Mouse (Mus musculus): Measurements from ENCODE around the gene Pfkfb4. TPM values are rescaled to one million over a fixed set of nuclear protein-coding genes. Genes with fewer than 3 reads are reported as not detected.

Pfkfb4 gene
- polyA plus RNA-seq, 1 experiment = 10.6 TPM

GRCm38 (mm10) chr9:108996411-108996810 lies 4.8 kb downstream of the Pfkfb4 start:
- peaks cover 9% of the 10 kb centered on the region for H3K4me1 ChIP-seq (ENCODE audit: control insufficient read depth, insufficient read depth, low read length)
- WGBS = 41% methylated on average over 9 of the region's 9 CpGs
- peak; percentile 88 for DNase-seq
- no peaks in the 10 kb centered on the region for H3K36me3 ChIP-seq (ENCODE audit: control insufficient read depth, insufficient read depth, low read length)
- no peaks in the 10 kb centered on the region for H3K27me3 ChIP-seq (replicated peaks; ENCODE audit: control insufficient read depth, insufficient read depth, low read length)
- H3K4me3 ChIP-seq (ENCODE audit: insufficient read depth, low read depth, low read length) = no peak overlapping the region
- TF ChIP-seq POLR2A (IDR thresholded peaks at IDR 0.05; ENCODE audit: low read depth, low read length) = no peak
- TF ChIP-seq CTCF (conservative IDR thresholded peaks at IDR 0.05; ENCODE audit: insufficient read depth, insufficient read length, low read depth, low read length) = no peak
- peak overlapping the region; percentile 58 for H3K27ac ChIP-seq (ENCODE audit: insufficient read depth, low read depth, low read length)

- no peak overlapping the region for H3K4me3 ChIP-seq (ENCODE audit: insufficient read depth, low read depth, low read length)
- H3K27me3 ChIP-seq (replicated peaks; ENCODE audit: control insufficient read depth, insufficient read depth, low read length) = no peaks in the 10 kb centered on the region
- 73% methylated on average over 19 of the region's 19 CpGs for WGBS
- H3K4me1 ChIP-seq (ENCODE audit: control insufficient read depth, insufficient read depth, low read length) = peaks cover 9% of the 10 kb centered on the region
- no peak overlapping the region for H3K27ac ChIP-seq (ENCODE audit: insufficient read depth, low read depth, low read length)
- DNase-seq = no peak
- no peak for TF ChIP-seq CTCF (conservative IDR thresholded peaks at IDR 0.05; ENCODE audit: insufficient read depth, insufficient read length, low read depth, low read length)
- no peak for TF ChIP-seq POLR2A (IDR thresholded peaks at IDR 0.05; ENCODE audit: low read depth, low read length)
- H3K36me3 ChIP-seq (ENCODE audit: control insufficient read depth, insufficient read depth, low read length) = no peaks in the 10 kb centered on the region
Measured at GRCm38 (mm10) chr9:108998287-108999166, 6.9 kb downstream of the Pfkfb4 start.

GRCm38 (mm10) chr9:108999167-108999526 lies 7.6 kb downstream of the Pfkfb4 start:
- DNase-seq = peak; percentile 51
- Histone ChIP-seq H3K4me3 (ENCODE audit: insufficient read depth, low read depth, low read length) (no peak overlapping the region), H3K27ac (ENCODE audit: insufficient read depth, low read depth, low read length) (no peak overlapping the region), H3K36me3 (ENCODE audit: control insufficient read depth, insufficient read depth, low read length) (no peaks in the 10 kb centered on the region), H3K4me1 (ENCODE audit: control insufficient read depth, insufficient read depth, low read length) (peaks cover 9% of the 10 kb centered on the region), H3K27me3 (replicated peaks; ENCODE audit: control insufficient read depth, insufficient read depth, low read length) (no peaks in the 10 kb centered on the region)
- 62% methylated on average over 4 of the region's 4 CpGs for WGBS
- TF ChIP-seq CTCF (conservative IDR thresholded peaks at IDR 0.05; ENCODE audit: insufficient read depth, insufficient read length, low read depth, low read length) = no peak
- TF ChIP-seq POLR2A (IDR thresholded peaks at IDR 0.05; ENCODE audit: low read depth, low read length) = no peak

GRCm38 (mm10) chr9:109000726-109001125 lies 9.1 kb downstream of the Pfkfb4 start:
- no peaks in the 10 kb centered on the region for H3K27me3 ChIP-seq (replicated peaks; ENCODE audit: control insufficient read depth, insufficient read depth, low read length)
- peak; percentile 97 for TF ChIP-seq CTCF (conservative IDR thresholded peaks at IDR 0.05; ENCODE audit: insufficient read depth, insufficient read length, low read depth, low read length)
- TF ChIP-seq POLR2A (IDR thresholded peaks at IDR 0.05; ENCODE audit: low read depth, low read length) = no peak
- no peaks in the 10 kb centered on the region for H3K36me3 ChIP-seq (ENCODE audit: control insufficient read depth, insufficient read depth, low read length)
- WGBS = 11% methylated on average over 3 of the region's 3 CpGs
- no peak overlapping the region for H3K4me3 ChIP-seq (ENCODE audit: insufficient read depth, low read depth, low read length)
- H3K27ac ChIP-seq (ENCODE audit: insufficient read depth, low read depth, low read length) = no peak overlapping the region
- H3K4me1 ChIP-seq (ENCODE audit: control insufficient read depth, insufficient read depth, low read length) = peaks cover 3% of the 10 kb centered on the region
- DNase-seq = peak; percentile 73

DNA sequence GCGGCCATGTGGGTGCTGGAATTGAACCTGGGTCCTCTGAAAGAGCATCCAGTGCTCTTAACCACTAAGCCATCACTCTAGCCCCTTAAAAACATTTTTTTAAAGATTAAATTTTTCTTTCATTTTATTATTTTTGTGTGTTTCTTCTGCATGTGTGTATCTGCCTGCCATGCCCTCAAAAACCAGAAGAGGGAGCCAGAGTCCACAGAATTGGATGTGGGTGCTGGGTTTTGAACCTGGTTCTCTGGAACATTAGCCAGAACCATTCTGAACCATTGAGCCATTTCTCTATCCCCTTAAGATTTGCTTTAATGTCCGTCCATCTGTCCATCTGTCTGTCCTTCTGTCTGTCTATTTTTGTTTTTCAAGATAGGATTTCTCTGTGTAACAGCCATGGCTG lies 11.6 kb downstream of the Pfkfb4 start:
- Histone ChIP-seq H3K4me1 (ENCODE audit: control insufficient read depth, insufficient read depth, low read length) (no peaks in the 10 kb centered on the region), H3K27me3 (replicated peaks; ENCODE audit: control insufficient read depth, insufficient read depth, low read length) (no peaks in the 10 kb centered on the region), H3K36me3 (ENCODE audit: control insufficient read depth, insufficient read depth, low read length) (no peaks in the 10 kb centered on the region), H3K4me3 (ENCODE audit: insufficient read depth, low read depth, low read length) (no peak overlapping the region), H3K27ac (ENCODE audit: insufficient read depth, low read depth, low read length) (no peak overlapping the region)
- TF ChIP-seq POLR2A (IDR thresholded peaks at IDR 0.05; ENCODE audit: low read depth, low read length) (no peak), CTCF (conservative IDR thresholded peaks at IDR 0.05; ENCODE audit: insufficient read depth, insufficient read length, low read depth, low read length) (peak; percentile 79)
- DNase-seq = peak; percentile 54
- 71% methylated on average over 2 of the region's 2 CpGs for WGBS

DNA sequence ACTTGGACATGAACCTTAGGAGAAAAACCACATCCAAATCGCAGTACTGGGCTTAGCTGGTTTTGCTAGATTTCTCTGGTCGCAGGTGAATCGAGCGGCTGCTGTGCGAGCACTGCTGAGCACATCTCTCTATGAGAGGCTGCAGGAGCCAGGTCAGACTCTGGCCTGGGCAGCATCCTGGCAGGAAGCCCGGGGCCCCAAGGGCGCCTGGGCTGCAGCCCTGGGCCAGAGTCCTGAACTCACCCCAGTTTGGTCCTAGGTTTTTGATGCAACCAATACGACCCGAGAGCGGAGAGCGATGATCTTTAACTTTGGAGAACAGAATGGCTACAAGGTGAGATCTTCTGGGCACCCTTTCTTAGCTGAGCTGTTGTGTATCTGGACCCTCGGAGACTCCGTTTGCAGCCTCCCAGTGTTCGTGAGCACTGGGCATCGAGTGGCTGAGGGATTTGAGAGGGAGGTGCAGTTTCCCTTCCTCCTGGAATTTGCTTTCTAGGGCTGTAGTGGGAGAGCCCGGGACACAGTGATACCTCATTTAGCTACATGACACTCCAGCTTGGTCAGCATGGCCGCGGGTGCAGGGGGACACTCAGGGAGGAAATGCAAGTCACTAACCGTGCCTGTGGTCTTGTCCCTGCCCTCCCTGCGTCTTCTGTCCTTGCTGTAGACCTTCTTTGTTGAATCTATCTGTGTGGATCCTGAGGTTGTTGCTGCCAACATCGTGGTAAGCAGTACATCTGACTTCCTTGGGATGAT lies 15.6 kb downstream of the Pfkfb4 start:
- Histone ChIP-seq H3K4me3 (ENCODE audit: insufficient read depth, low read depth, low read length) (no peak overlapping the region), H3K27me3 (replicated peaks; ENCODE audit: control insufficient read depth, insufficient read depth, low read length) (no peaks in the 10 kb centered on the region), H3K36me3 (ENCODE audit: control insufficient read depth, insufficient read depth, low read length) (no peaks in the 10 kb centered on the region), H3K4me1 (ENCODE audit: control insufficient read depth, insufficient read depth, low read length) (no peaks in the 10 kb centered on the region), H3K27ac (ENCODE audit: insufficient read depth, low read depth, low read length) (no peak overlapping the region)
- WGBS = 63% methylated on average over 21 of the region's 21 CpGs
- DNase-seq = no peak
- TF ChIP-seq CTCF (conservative IDR thresholded peaks at IDR 0.05; ENCODE audit: insufficient read depth, insufficient read length, low read depth, low read length) (no peak), POLR2A (IDR thresholded peaks at IDR 0.05; ENCODE audit: low read depth, low read length) (no peak)

- WGBS = 94% methylated on average over 9 of the region's 9 CpGs
- Histone ChIP-seq H3K27ac (ENCODE audit: insufficient read depth, low read depth, low read length) (no peak overlapping the region), H3K27me3 (replicated peaks; ENCODE audit: control insufficient read depth, insufficient read depth, low read length) (no peaks in the 10 kb centered on the region), H3K36me3 (ENCODE audit: control insufficient read depth, insufficient read depth, low read length) (no peaks in the 10 kb centered on the region), H3K4me1 (ENCODE audit: control insufficient read depth, insufficient read depth, low read length) (no peaks in the 10 kb centered on the region), H3K4me3 (ENCODE audit: insufficient read depth, low read depth, low read length) (no peak overlapping the region)
- no peak for TF ChIP-seq CTCF (conservative IDR thresholded peaks at IDR 0.05; ENCODE audit: insufficient read depth, insufficient read length, low read depth, low read length)
- no peak for TF ChIP-seq POLR2A (IDR thresholded peaks at IDR 0.05; ENCODE audit: low read depth, low read length)
- DNase-seq = no peak
Measured at GRCm38 (mm10) chr9:109008081-109008480, 16.5 kb downstream of the Pfkfb4 start.
